Mouse (Mus musculus) adrenal gland, adult 8-10 months (tissue): ENCODE measurements around the gene Prss27. TPM values are rescaled to one million over a fixed set of nuclear protein-coding genes. Genes with fewer than 3 reads are reported as not detected.

ENCODE experiments used
- microRNA-seq, 2 experiments: library from miRNA; unstranded; fragments of <30 nt; microRNA quantifications; one replicate each; pipeline ENCODE4 v1.2.0; 2022
- total RNA-seq, 4 experiments: library from RNA; stranded (reverse); gene quantifications; 2 replicates each; pipeline ENCODE4 v1.2.4; 2022

Gene Prss27
- total RNA-seq, 4 experiments from 2014 or later: 0.70 TPM; not detected in 3

Small RNAs within 50 kb of the gene (microRNA-seq; reads per million reads assigned to microRNA genes)
- gene Gm27700: 0 reads per million in 2 experiments

Other genes with a start within 250 kb of the Prss27 start
- 1,000 to 10,000 TPM in 1 of 4 experiments, 100 to 1,000 TPM in 3; 612 to 1,355 (median 855) TPM for gene Srrm2, start 247.6 kb upstream of the Prss27 start, total RNA-seq
- gene Elob, start 209.0 kb upstream of the Prss27 start, total RNA-seq: 100 to 1,000 TPM; 365 to 430 (median 403) TPM
- not detected for gene Prss33, start 202.1 kb upstream of the Prss27 start, total RNA-seq
- not detected for gene Prss32, start 194.3 kb upstream of the Prss27 start, total RNA-seq
- gene Prss41, start 194.0 kb upstream of the Prss27 start, total RNA-seq: 1 to 10 TPM in 3 of 4 experiments, under 1 TPM in 1; 0.56 to 1.8 (median 1.4) TPM
- not detected for gene Prss21, start 170.1 kb upstream of the Prss27 start, total RNA-seq
- gene Dcpp1, start 157.3 kb upstream of the Prss27 start, total RNA-seq: not detected
- gene Dcpp2, start 157.3 kb upstream of the Prss27 start, total RNA-seq: not detected
- gene Dcpp3, start 120.7 kb upstream of the Prss27 start, total RNA-seq: not detected
- not detected for gene Sbp, start 96.5 kb upstream of the Prss27 start, total RNA-seq
- gene Sbpl, start 82.9 kb upstream of the Prss27 start, total RNA-seq: not detected
- under 1 TPM in 3 of 4 experiments, not detected in 1; 0.19 to 0.41 (median 0.31) TPM for gene Prss30, start 57.6 kb upstream of the Prss27 start, total RNA-seq
- not detected for gene Prss22, start 40.0 kb upstream of the Prss27 start, total RNA-seq
- gene Kctd5, start 35.3 kb downstream of the Prss27 start, total RNA-seq: 10 to 100 TPM; 13.7 to 17.7 (median 15.1) TPM
- gene Pdpk1, start 112.8 kb downstream of the Prss27 start, total RNA-seq: 10 to 100 TPM; 46.0 to 63.6 (median 61.9) TPM
- gene Amdhd2, start 125.6 kb downstream of the Prss27 start, total RNA-seq: 10 to 100 TPM; 39.3 to 64.9 (median 50.3) TPM
- 100 to 1,000 TPM; 416 to 520 (median 442) TPM for gene Atp6v0c, start 131.6 kb downstream of the Prss27 start, total RNA-seq
- 10 to 100 TPM; 18.8 to 24.3 (median 23.8) TPM for gene Tbc1d24, start 167.4 kb downstream of the Prss27 start, total RNA-seq
- 1 to 10 TPM; 1.7 to 4.2 (median 2.9) TPM for gene Ntn3, start 171.4 kb downstream of the Prss27 start, total RNA-seq
- 1 to 10 TPM; 6.1 to 9.8 (median 7.6) TPM for gene Tedc2, start 182.7 kb downstream of the Prss27 start, total RNA-seq
- gene Ccnf, start 213.3 kb downstream of the Prss27 start, total RNA-seq: 1 to 10 TPM; 1.9 to 3.6 (median 2.7) TPM